Mouse (Mus musculus) stomach, postnatal 0 days (tissue): ENCODE results near the gene Uqcr10. TPM values are rescaled to one million over a fixed set of nuclear protein-coding genes. Genes with fewer than 3 reads are reported as not detected.

ENCODE experiments used
- ATAC-seq: fragments of 200-750 bp; cut with Nextera tagmentation; 2 replicates; pipeline ENCODE4 v1.8.0; 2017; ENCODE audit not compliant: low FRiP score, low TSS enrichment
- DNase-seq: peaks from one replicate; pipeline ENCODE4 v3.0.0-alpha.2; 2016; ENCODE audit warnings: low spot score
- H3K27ac ChIP-seq: fragments of 300-500 bp; sonication (generic); replicated peaks from 2 replicates; pipeline ENCODE4 v1.5.1; 2014; ENCODE audit warnings: mild to moderate bottlenecking, control low read depth
- H3K27me3 ChIP-seq: fragments of 300-500 bp; sonication (generic); 2 replicates; pipeline ENCODE4 v1.6.1; 2014; ENCODE audit warnings: low read length; ENCODE audit not compliant: control insufficient read depth, insufficient read depth
- H3K36me3 ChIP-seq: fragments of 300-500 bp; sonication (generic); 2 replicates; pipeline ENCODE4 v1.6.1; 2014; ENCODE audit warnings: low read length, mixed read lengths; ENCODE audit not compliant: control insufficient read depth, insufficient read depth
- H3K4me1 ChIP-seq: fragments of 300-500 bp; sonication (generic); replicated peaks from 2 replicates; pipeline ENCODE4 v1.6.1; 2014; ENCODE audit warnings: antibody characterized with exemption; ENCODE audit not compliant: control insufficient read depth, insufficient read depth
- H3K4me2 ChIP-seq: fragments of 300-500 bp; sonication (generic); replicated peaks from 2 replicates; pipeline ENCODE4 v1.6.1; 2014; ENCODE audit warnings: low read depth, mild to moderate bottlenecking, control low read depth, moderate library complexity
- H3K4me3 ChIP-seq: fragments of 300-500 bp; sonication (generic); 2 replicates; pipeline ENCODE4 v1.5.1; 2014; ENCODE audit warnings: low read depth, low read length, control low read depth
- H3K9ac ChIP-seq: fragments of 300-500 bp; sonication (generic); 2 replicates; pipeline ENCODE4 v1.6.1; 2014; ENCODE audit warnings: mild to moderate bottlenecking, low read length, control low read depth, mixed read lengths
- H3K9me3 ChIP-seq: fragments of 300-500 bp; sonication (generic); 2 replicates; pipeline ENCODE4 v1.6.1; 2016; ENCODE audit warnings: low read length; ENCODE audit not compliant: control insufficient read depth
- CTCF ChIP-seq: IDR thresholded peaks from 2 replicates; pipeline ENCODE4 v1.5.1; 2016; ENCODE audit warnings: antibody characterized with exemption, low read depth, mild to moderate bottlenecking, moderate library complexity
- EP300 ChIP-seq: optimal IDR thresholded peaks from 2 replicates; pipeline ENCODE3; 2016; ENCODE audit warnings: antibody characterized with exemption
- WGBS: fragments of 180-500 bp; shearing (Covaris S2); extraction: QIAGEN DNeasy Blood & Tissue Kit; methylation state at CpG from one replicate; pipeline ENCODE4 v1.1.7; 2014; 5-methylcytosine and 5-hydroxymethylcytosine counted together
- polyA plus RNA-seq: library from polyadenylated mRNA; unstranded; fragments of >200 nt; fragmentation: Nextera tagmentation; extraction: Ambion mirVana; gene quantifications from 2 replicates; pipeline ENCODE4 v1.2.1, GENCODE M21; 2015

Uqcr10 gene
- polyA plus RNA-seq, 1 experiment from 2014 or later, result 1,517 TPM

GRCm38 (mm10) chr11:4720900-4721580 lies 16.9 kb upstream of the Uqcr10 start:
- no peak overlapping the region for H3K4me2 ChIP-seq
- no peak overlapping the region for H3K4me3 ChIP-seq
- H3K27me3 ChIP-seq, result no peaks in the 10 kb centered on the region
- no peak overlapping the region for H3K9ac ChIP-seq
- no peaks in the 10 kb centered on the region for H3K9me3 ChIP-seq
- TF ChIP-seq CTCF, result no peak
- no peak for TF ChIP-seq EP300
- H3K4me1 ChIP-seq, result no peaks in the 10 kb centered on the region
- WGBS, result 40% methylated on average over 7 of the region's 7 CpGs
- H3K36me3 ChIP-seq, result peaks cover 4% of the 10 kb centered on the region
- DNase-seq (peak; percentile 43), ATAC-seq (0 out of 2 replicates have a peak, but pooled peaks have one; percentile 36)
- no peak overlapping the region for H3K27ac ChIP-seq

- TF ChIP-seq CTCF, result no peak
- no peak for TF ChIP-seq EP300
These were observed 16.3 kb upstream of the Uqcr10 start for GRCm38 (mm10) chr11:4720393-4720792.

GRCm38 (mm10) chr11:4719961-4720360 lies 15.8 kb upstream of the Uqcr10 start:
- peaks cover 4% of the 10 kb centered on the region for H3K36me3 ChIP-seq
- H3K4me3 ChIP-seq, result no peak overlapping the region
- no peak for DNase-seq
- H3K4me1 ChIP-seq, result no peaks in the 10 kb centered on the region
- ATAC-seq, result no peak
- H3K9me3 ChIP-seq, result no peaks in the 10 kb centered on the region
- H3K4me2 ChIP-seq, result no peak overlapping the region
- no peaks in the 10 kb centered on the region for H3K27me3 ChIP-seq
- no peak for TF ChIP-seq EP300
- TF ChIP-seq CTCF, result no peak
- no peak overlapping the region for H3K9ac ChIP-seq
- 91% methylated on average over 9 of the region's 9 CpGs for WGBS
- no peak overlapping the region for H3K27ac ChIP-seq

More at GRCm38 (mm10) chr11:4720393-4720792, 16.3 kb upstream of the Uqcr10 start:
- no peaks in the 10 kb centered on the region for H3K4me1 ChIP-seq
- H3K4me3 ChIP-seq, result no peak overlapping the region
- ATAC-seq (no peak), DNase-seq (no peak)
- H3K9ac ChIP-seq, result no peak overlapping the region
- no peaks in the 10 kb centered on the region for H3K9me3 ChIP-seq
- H3K4me2 ChIP-seq, result no peak overlapping the region
- H3K27ac ChIP-seq, result no peak overlapping the region
- 60% methylated on average over 11 of the region's 11 CpGs for WGBS
- no peaks in the 10 kb centered on the region for H3K27me3 ChIP-seq
- peaks cover 4% of the 10 kb centered on the region for H3K36me3 ChIP-seq

GRCm38 (mm10) chr11:4718548-4718947 lies 14.4 kb upstream of the Uqcr10 start:
- ATAC-seq (no peak), DNase-seq (no peak)
- Histone ChIP-seq H3K4me2 (no peak overlapping the region), H3K4me1 (no peaks in the 10 kb centered on the region), H3K4me3 (no peak overlapping the region), H3K27ac (no peak overlapping the region), H3K9ac (no peak overlapping the region), H3K9me3 (no peaks in the 10 kb centered on the region), H3K27me3 (no peaks in the 10 kb centered on the region), H3K36me3 (no peaks in the 10 kb centered on the region; the same call in 1 of the 2 replicates)
- no peak for TF ChIP-seq EP300
- TF ChIP-seq CTCF, result no peak
- WGBS, result 76% methylated on average over 5 of the region's 5 CpGs

GRCm38 (mm10) chr11:4716530-4717236 lies 12.5 kb upstream of the Uqcr10 start:
- H3K27ac ChIP-seq, result no peak overlapping the region
- H3K27me3 ChIP-seq, result no peaks in the 10 kb centered on the region
- H3K4me2 ChIP-seq, result no peak overlapping the region
- H3K4me1 ChIP-seq, result no peaks in the 10 kb centered on the region
- TF ChIP-seq EP300 (no peak), CTCF (no peak)
- 85% methylated on average over 5 of the region's 5 CpGs for WGBS
- ATAC-seq (no peak), DNase-seq (no peak)
- no peak overlapping the region for H3K9ac ChIP-seq
- H3K4me3 ChIP-seq, result no peak overlapping the region
- H3K36me3 ChIP-seq, result no peaks in the 10 kb centered on the region
- no peaks in the 10 kb centered on the region for H3K9me3 ChIP-seq

- no peak for ATAC-seq
- H3K4me1 ChIP-seq, result no peaks in the 10 kb centered on the region
- H3K4me2 ChIP-seq, result no peak overlapping the region
- H3K4me3 ChIP-seq, result no peak overlapping the region
- 84% methylated on average over 4 of the region's 4 CpGs for WGBS
- no peaks in the 10 kb centered on the region for H3K9me3 ChIP-seq
- no peaks in the 10 kb centered on the region for H3K27me3 ChIP-seq
- DNase-seq, result no peak
- TF ChIP-seq EP300 (no peak), CTCF (no peak)
- H3K9ac ChIP-seq, result no peak overlapping the region
- no peaks in the 10 kb centered on the region for H3K36me3 ChIP-seq
- H3K27ac ChIP-seq, result no peak overlapping the region
These were observed 11.5 kb upstream of the Uqcr10 start for GRCm38 (mm10) chr11:4715596-4715995.
